Mouse (Mus musculus) activated CD4-positive, CD25-positive, alpha-beta regulatory T cell (primary cell): ENCODE measurements around the gene Frmd4b. TPM values are rescaled to one million over a fixed set of nuclear protein-coding genes. Genes with fewer than 3 reads are reported as not detected.

Experiments used
- polyA plus RNA-seq, 2 experiments: library from polyadenylated mRNA; unstranded; fragments of 100-300 nt; shearing (Covaris generic); gene quantifications; one replicate each; pipeline ENCODE4 v1.2.1; 2017

Gene Frmd4b
- polyA plus RNA-seq: 10 to 100 TPM; 18.5 to 29.8 TPM

GRCm38 (mm10) chr6:97617266-97617743, at the start of gene Frmd4b:
TSS of gene Frmd4b (minus strand) at chr6:97617541.

GRCm38 (mm10) chr6:97252711-97253221, 364.6 kb downstream of the Frmd4b start, which contains the start of gene Lmod3:
TSS of gene Lmod3 (minus strand) at chr6:97252759.

Other genes with a start within 250 kb of the Frmd4b start
- 1 to 10 TPM in 1 of 2 experiments, under 1 TPM in 1; 0.25 to 1.2 TPM for gene Mitf, start 189.5 kb upstream of the Frmd4b start, polyA plus RNA-seq